Mouse (Mus musculus): ENCODE results near the gene Hspb11.

Gene Hspb11

DNA sequence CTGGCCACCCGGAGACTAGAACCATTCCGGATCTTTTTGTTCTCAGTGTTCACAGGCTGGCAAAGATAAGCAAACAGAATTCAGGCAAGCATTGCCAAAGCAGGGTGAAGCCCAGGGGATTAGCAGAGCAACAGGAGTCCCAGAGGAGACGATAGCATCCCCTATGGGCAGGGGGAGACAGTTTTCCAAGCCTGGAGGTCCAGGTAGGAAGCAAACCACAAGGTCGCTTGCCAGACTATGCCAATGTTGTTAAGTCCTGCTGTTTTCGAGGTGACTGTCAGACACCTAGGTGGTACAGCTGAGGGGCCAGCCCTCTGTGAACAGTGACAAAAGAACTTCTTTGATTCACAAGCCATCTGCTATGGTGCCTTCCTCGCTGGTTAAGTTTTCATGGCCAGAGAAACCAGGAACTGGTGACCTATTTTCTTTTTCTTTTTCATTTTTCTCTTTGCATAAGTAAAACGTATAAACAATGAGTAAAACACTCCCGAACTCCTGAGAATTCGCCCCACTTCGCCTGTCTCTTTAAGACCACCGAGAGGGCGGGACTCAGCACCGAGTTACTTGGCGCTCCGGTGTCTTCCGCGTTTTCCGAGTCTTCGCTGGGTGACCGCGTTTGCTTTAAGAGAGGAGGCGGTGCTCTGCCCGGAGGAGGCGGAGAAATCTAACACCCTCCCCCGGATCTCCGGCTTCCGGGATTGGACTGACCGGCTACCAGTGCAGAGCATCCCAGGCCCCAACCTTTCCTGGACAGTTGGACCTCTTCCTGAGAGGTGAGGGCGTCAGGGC is 60.5 kb downstream of the Hspb11 start, which contains the start of gene Yipf1:
Yipf1 (plus strand) TSS at position 674 of the 789 bp plus-strand sequence.
- DNase-seq (ENCODE audit: low spot score in 2 of 2), result peak; percentile 75 to 81

DNA sequence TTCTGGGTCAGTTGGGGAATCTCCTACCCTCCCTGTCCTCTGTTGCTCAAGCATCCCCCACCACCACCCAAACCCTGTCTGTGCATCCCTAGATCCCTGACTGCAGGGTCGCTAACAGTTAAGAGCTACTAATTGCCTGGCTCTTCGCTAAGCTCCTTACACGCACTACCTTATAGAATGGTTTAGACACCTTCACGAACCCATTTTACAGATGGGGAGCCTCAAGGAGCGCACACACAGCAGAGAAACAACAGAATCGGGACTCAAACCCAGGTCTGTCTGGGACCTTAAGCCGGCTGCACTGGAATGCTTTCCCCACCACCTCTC is 61.0 kb downstream of the Hspb11 start:
- DNase-seq (ENCODE audit: low spot score in 2 of 2), result no peak

DNA sequence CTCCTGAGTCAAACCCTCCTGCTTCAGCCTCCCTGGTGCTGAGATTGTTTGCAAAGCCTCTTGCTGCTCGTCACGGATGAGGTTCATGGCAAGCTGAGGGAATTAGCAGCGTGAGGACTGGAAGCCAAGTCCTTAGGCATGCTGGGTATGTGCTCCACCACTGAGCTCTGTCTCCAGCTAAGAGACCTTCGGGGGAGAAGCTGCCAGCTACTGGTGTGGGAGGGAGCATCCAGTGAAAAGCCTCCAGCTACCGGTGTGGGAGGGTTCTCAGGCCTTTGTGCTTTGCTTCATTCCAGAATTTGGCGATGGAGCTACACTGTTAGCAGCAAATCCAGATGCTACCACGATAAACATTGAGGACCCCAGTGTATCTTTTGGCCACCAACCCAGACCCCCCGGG is 65.3 kb downstream of the Hspb11 start:
- DNase-seq (ENCODE audit: low spot score in 2 of 2), result no peak

DNA sequence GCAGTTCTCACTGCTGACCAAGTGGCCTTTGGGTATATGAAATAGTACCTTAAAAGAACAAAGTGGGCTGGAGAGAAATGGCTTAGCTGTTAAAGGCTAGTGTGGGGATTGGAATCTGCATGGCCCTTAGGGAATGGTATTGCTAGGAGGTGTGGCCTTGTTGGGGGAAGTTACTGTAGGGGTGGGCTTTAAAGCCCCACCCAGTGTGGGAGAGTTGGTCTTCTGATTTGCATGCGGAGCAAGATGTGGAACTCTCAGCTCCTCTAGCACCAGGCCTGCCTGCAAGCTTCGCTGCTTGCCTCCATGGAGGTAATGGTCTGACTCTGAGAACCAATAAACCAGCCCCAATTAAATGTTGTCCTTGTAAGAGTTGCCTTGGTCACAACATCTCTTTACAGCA is 67.6 kb downstream of the Hspb11 start:
- peak in 1 of 2 experiments; percentile 11 for DNase-seq (ENCODE audit: low spot score in 2 of 2)

DNA sequence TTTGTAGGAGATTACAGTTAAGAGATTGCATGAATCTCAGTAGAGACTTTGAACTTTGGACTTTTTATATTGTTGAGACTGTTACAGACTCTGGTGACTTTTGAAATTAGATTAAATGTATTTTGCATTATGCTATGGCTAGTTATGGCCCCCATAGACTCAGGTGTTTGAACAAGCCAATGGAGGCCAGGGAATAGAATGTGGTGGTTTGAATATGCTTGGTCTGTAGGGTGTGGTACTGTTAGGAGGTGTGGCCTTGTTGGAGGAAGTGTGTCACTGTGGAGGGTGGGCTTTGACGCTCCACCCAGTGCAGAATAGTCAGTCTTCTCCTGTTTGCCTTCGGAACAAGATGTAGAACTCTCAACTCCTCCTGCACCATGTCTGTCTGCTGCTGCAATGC is 69.7 kb downstream of the Hspb11 start:
- no peak for DNase-seq (ENCODE audit: low spot score in 2 of 2)

DNA sequence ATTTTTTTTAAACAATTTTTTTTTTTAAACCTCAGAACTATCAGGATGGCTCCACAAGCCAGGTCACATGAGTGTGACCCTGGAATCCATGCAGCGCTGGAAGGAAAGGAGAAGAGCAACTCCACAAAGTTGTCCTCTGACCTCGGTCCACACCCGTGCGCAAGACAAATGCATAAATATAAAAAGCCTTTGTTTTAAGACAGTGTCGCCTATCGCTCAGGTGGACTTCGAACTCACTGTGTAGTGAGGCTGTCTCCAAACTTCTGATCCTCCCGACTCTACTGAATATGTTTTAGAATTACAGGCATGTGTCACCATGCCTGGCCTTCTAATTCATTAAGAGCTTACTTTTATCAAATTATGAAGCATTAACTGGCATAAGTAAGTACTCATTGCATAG is 75.1 kb downstream of the Hspb11 start:
- no peak for DNase-seq (ENCODE audit: low spot score in 2 of 2)
